Mouse (Mus musculus) kidney, embryonic 15.5 days (tissue): ENCODE results near the gene Ugt1a2. TPM values are rescaled to one million over a fixed set of nuclear protein-coding genes. Genes with fewer than 3 reads are reported as not detected.

Experiments used
- ATAC-seq: fragments of 200-750 bp; cut with Nextera tagmentation; replicated peaks from 2 replicates; pipeline ENCODE4 v1.8.0; 2017; ENCODE audit warnings: moderate TSS enrichment; ENCODE audit not compliant: low FRiP score
- H3K27ac ChIP-seq: fragments of 300-500 bp; sonication (generic); 2 replicates; pipeline ENCODE4 v1.5.1; 2015; ENCODE audit warnings: mild to moderate bottlenecking, inconsistent platforms
- H3K27me3 ChIP-seq: fragments of 300-500 bp; sonication (generic); 2 replicates; pipeline ENCODE4 v1.6.1; 2015; ENCODE audit warnings: inconsistent platforms
- H3K36me3 ChIP-seq: fragments of 300-500 bp; sonication (generic); 2 replicates; pipeline ENCODE4 v1.6.1; 2015; ENCODE audit warnings: inconsistent platforms
- H3K4me1 ChIP-seq: fragments of 300-500 bp; sonication (generic); 2 replicates; pipeline ENCODE4 v1.6.1; 2015; ENCODE audit warnings: inconsistent platforms
- H3K4me2 ChIP-seq: fragments of 300-500 bp; sonication (generic); 2 replicates; pipeline ENCODE4 v1.6.1; 2015; ENCODE audit warnings: moderate library complexity, mild to moderate bottlenecking, inconsistent platforms
- H3K4me3 ChIP-seq: fragments of 300-500 bp; sonication (generic); replicated peaks from 2 replicates; pipeline ENCODE4 v1.5.1; 2015; ENCODE audit warnings: mild to moderate bottlenecking, inconsistent platforms
- H3K9ac ChIP-seq: fragments of 300-500 bp; sonication (generic); 2 replicates; pipeline ENCODE4 v1.6.1; 2015; ENCODE audit warnings: mild to moderate bottlenecking, inconsistent platforms
- H3K9me3 ChIP-seq: fragments of 300-500 bp; sonication (generic); replicated peaks from 2 replicates; pipeline ENCODE4 v1.6.1; 2016; ENCODE audit warnings: inconsistent platforms
- WGBS: fragments of 180-500 bp; shearing (Covaris S2); methylation state at CpG from one replicate; pipeline ENCODE4 v1.1.7; 2015; ENCODE audit warnings: mixed read lengths; 5-methylcytosine and 5-hydroxymethylcytosine counted together
- polyA plus RNA-seq: library from polyadenylated mRNA; unstranded; fragments of >200 nt; fragmentation: Nextera tagmentation; extraction: Ambion mirVana; gene quantifications from 2 replicates; pipeline ENCODE4 v1.2.1, GENCODE M21; 2015

Gene Ugt1a2
- polyA plus RNA-seq, 1 experiment from 2014 or later: 28.9 TPM

- no peak within 1 kb of the TSS for H3K4me2 ChIP-seq
- no peak within 1 kb of the TSS for H3K9ac ChIP-seq
- H3K36me3 ChIP-seq: no peaks in the 10 kb centered on the region
- no peaks in the 10 kb centered on the region for H3K4me1 ChIP-seq
- H3K27me3 ChIP-seq: no peaks in the 10 kb centered on the region
- no peak within 1 kb of the TSS for H3K4me3 ChIP-seq
- H3K9me3 ChIP-seq: peaks cover 50% of the 10 kb centered on the region
- peak; percentile 34; the same call in 1 of the 2 replicates for ATAC-seq
- H3K27ac ChIP-seq: no peak within 1 kb of the TSS
- WGBS: 69% methylated on average over 8 of the region's 8 CpGs
These were observed 11.4 kb downstream of the Ugt1a2 start, which contains the start of gene Ugt1a1 for GRCm38 (mm10) chr1:88211812-88212211. Gene Ugt1a1 (plus strand): TSS chr1:88211959.

GRCm38 (mm10) chr1:88212341-88213045 is 12.1 kb downstream of the Ugt1a2 start:
- Histone ChIP-seq H3K4me3 (no peak overlapping the region), H3K36me3 (no peaks in the 10 kb centered on the region), H3K27me3 (no peaks in the 10 kb centered on the region), H3K9ac (no peak overlapping the region), H3K9me3 (peaks cover 57% of the 10 kb centered on the region), H3K27ac (no peak overlapping the region), H3K4me2 (no peak overlapping the region), H3K4me1 (no peaks in the 10 kb centered on the region)
- 61% methylated on average over 8 of the region's 8 CpGs for WGBS
- peak; percentile 19; the same call in 1 of the 2 replicates for ATAC-seq

DNA sequence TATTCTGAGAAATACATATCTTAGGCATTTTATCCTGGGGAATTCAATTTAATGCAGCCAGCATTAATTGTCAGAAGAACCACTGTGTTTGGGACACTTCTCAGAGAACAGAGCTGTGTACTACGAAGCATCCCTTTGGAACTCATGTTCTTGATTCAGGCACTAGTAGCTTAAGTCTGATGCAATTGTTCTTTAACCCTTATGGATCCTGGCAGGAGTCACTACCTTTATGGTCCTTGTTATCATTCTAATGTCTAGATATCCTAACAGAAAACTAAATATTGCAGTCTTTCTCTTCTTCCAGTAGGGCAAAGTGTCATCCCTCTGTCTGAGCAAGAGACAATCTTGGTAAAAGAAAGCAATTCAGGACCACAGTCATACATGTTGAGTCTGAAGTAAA is 12.7 kb downstream of the Ugt1a2 start:
- H3K9ac ChIP-seq: no peak overlapping the region
- H3K27ac ChIP-seq: no peak overlapping the region
- no peak overlapping the region for H3K4me3 ChIP-seq
- no peaks in the 10 kb centered on the region for H3K36me3 ChIP-seq
- ATAC-seq: no peak
- H3K9me3 ChIP-seq: peaks cover 59% of the 10 kb centered on the region
- no peaks in the 10 kb centered on the region for H3K27me3 ChIP-seq
- no peak overlapping the region for H3K4me2 ChIP-seq
- 81% methylated on average over 1 of the region's 1 CpGs for WGBS
- H3K4me1 ChIP-seq: no peaks in the 10 kb centered on the region

GRCm38 (mm10) chr1:88213766-88214461 is 13.5 kb downstream of the Ugt1a2 start:
- no peaks in the 10 kb centered on the region for H3K36me3 ChIP-seq
- no peaks in the 10 kb centered on the region for H3K27me3 ChIP-seq
- 76% methylated on average over 2 of the region's 2 CpGs for WGBS
- H3K9ac ChIP-seq: no peak overlapping the region
- no peak for ATAC-seq
- H3K9me3 ChIP-seq: peaks cover 59% of the 10 kb centered on the region
- H3K27ac ChIP-seq: no peak overlapping the region
- no peak overlapping the region for H3K4me2 ChIP-seq
- no peak overlapping the region for H3K4me3 ChIP-seq
- no peaks in the 10 kb centered on the region for H3K4me1 ChIP-seq

GRCm38 (mm10) chr1:88214462-88214952 is 14.1 kb downstream of the Ugt1a2 start:
- Histone ChIP-seq H3K4me1 (no peaks in the 10 kb centered on the region), H3K4me3 (no peak overlapping the region), H3K9ac (no peak overlapping the region), H3K4me2 (no peak overlapping the region), H3K36me3 (no peaks in the 10 kb centered on the region), H3K27me3 (no peaks in the 10 kb centered on the region), H3K9me3 (peaks cover 59% of the 10 kb centered on the region), H3K27ac (no peak overlapping the region)
- 79% methylated on average over 2 of the region's 2 CpGs for WGBS
- ATAC-seq: no peak

DNA sequence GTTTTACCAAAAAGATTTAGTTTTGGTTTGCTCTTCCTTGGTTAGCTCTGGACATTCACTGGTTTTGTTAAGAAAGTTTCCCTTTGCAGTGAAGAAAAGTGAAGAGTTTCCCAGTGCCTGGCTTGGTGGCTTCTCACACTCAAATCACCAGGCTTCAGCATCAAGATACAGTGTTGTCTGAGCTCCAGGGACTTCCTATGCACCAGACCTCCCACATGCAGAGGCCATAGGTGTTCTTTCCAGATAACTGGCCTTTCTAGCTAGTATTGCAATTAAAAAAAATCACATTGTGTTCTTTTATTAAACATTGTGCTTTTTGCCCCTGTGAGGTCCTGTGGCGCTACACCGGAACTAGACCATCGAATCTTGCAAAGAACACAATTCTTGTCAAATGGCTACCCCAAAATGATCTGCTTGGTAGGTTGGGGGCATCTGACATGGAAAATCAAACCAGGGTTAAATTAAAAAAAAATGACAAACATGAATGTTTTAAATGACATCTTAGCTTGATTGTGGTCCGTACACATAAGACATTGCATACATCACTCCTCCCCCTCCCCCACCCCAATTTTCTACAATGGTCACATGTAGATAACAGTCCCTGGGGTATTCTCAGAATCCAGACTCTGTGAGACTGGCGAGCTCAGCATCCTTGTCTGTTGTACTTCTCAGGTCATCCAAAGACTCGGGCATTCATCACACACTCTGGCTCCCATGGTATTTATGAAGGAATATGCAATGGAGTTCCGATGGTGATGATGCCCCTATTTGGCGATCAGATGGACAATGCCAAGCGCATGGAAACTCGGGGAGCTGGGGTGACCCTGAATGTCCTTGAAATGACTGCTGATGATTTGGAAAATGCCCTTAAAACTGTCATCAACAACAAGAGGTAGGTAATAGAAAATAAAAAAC is 15.3 kb downstream of the Ugt1a2 start:
- 73% methylated on average over 10 of the region's 10 CpGs for WGBS

GRCm38 (mm10) chr1:88216551-88216950 is 16.1 kb downstream of the Ugt1a2 start:
- Histone ChIP-seq H3K4me2 (no peak overlapping the region), H3K4me1 (no peaks in the 10 kb centered on the region), H3K27ac (no peak overlapping the region), H3K9me3 (peaks cover 56% of the 10 kb centered on the region), H3K9ac (no peak overlapping the region), H3K27me3 (no peaks in the 10 kb centered on the region), H3K4me3 (no peak overlapping the region), H3K36me3 (no peaks in the 10 kb centered on the region)
- ATAC-seq: no peak
- WGBS: 58% methylated on average over 2 of the region's 2 CpGs

More for the DNA sequence above, 15.3 kb downstream of the Ugt1a2 start:
- ATAC-seq: 0 out of 2 replicates have a peak, but pooled peaks have one; percentile 2
- Histone ChIP-seq H3K9me3 (peaks cover 59% of the 10 kb centered on the region), H3K4me2 (no peak overlapping the region), H3K36me3 (no peaks in the 10 kb centered on the region), H3K9ac (no peak overlapping the region), H3K4me1 (no peaks in the 10 kb centered on the region), H3K27me3 (no peaks in the 10 kb centered on the region), H3K27ac (no peak overlapping the region), H3K4me3 (no peak overlapping the region)

DNA sequence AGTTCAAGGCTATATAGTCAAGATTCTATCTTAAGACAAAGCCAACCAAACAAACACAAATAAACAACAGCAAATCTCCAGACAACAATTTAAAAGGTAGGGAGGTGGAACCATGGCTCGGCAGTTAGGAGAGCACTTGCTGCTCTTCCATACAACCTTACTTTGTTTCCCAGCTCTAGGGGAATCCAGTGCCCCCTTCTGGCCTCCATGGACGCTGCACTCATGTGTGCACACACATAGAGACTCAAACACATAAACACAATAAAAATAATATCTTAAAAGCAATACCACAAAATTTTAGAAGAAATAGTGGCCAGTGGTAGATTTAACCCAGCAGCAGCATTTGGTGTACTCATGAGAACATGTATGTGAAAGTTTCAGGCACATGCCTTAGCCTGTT is 16.7 kb downstream of the Ugt1a2 start:
- no peak overlapping the region for H3K4me3 ChIP-seq
- no peaks in the 10 kb centered on the region for H3K4me1 ChIP-seq
- H3K4me2 ChIP-seq: no peak overlapping the region
- no peak overlapping the region for H3K27ac ChIP-seq
- no peak overlapping the region for H3K9ac ChIP-seq
- peaks cover 50% of the 10 kb centered on the region for H3K9me3 ChIP-seq
- ATAC-seq: no peak
- no peaks in the 10 kb centered on the region for H3K27me3 ChIP-seq
- H3K36me3 ChIP-seq: no peaks in the 10 kb centered on the region
- WGBS: 64% methylated on average over 2 of the region's 2 CpGs

- Histone ChIP-seq H3K27me3 (no peaks in the 10 kb centered on the region), H3K9me3 (peaks cover 46% of the 10 kb centered on the region), H3K36me3 (no peaks in the 10 kb centered on the region), H3K4me2 (no peak overlapping the region), H3K4me3 (no peak overlapping the region), H3K9ac (no peak overlapping the region), H3K27ac (no peak overlapping the region), H3K4me1 (no peaks in the 10 kb centered on the region)
- 39% methylated on average over 3 of the region's 3 CpGs for WGBS
- ATAC-seq: no peak
These were observed 17.2 kb downstream of the Ugt1a2 start for GRCm38 (mm10) chr1:88217576-88217975.

GRCm38 (mm10) chr1:88218051-88218450 is 17.6 kb downstream of the Ugt1a2 start:
- 75% methylated on average over 9 of the region's 9 CpGs for WGBS
- Histone ChIP-seq H3K4me3 (no peak overlapping the region), H3K27ac (no peak overlapping the region), H3K36me3 (no peaks in the 10 kb centered on the region), H3K27me3 (no peaks in the 10 kb centered on the region), H3K4me2 (no peak overlapping the region), H3K4me1 (no peaks in the 10 kb centered on the region), H3K9me3 (peaks cover 41% of the 10 kb centered on the region), H3K9ac (no peak overlapping the region)
- ATAC-seq: no peak

DNA sequence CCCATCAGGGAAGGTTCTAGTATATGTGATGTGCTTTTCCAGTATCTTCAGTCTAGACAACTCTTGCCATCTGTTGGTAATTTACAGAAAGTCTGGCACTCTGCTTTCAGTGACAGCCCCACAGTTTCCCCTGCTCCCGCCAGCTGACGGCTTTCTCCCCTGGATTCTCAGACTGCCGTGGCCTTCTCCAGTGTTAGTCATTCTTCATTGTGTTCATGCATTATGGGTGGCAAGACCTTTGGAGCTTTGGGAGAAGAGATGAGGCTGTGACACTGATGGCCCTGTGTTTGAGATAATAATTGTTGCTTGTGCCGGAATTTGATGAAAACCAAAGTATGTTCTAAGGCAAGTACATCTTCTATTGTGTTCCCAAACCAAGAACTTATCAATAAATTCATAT is 18.2 kb downstream of the Ugt1a2 start:
- Histone ChIP-seq H3K36me3 (no peaks in the 10 kb centered on the region), H3K4me3 (no peak overlapping the region), H3K9ac (no peak overlapping the region), H3K9me3 (peaks cover 36% of the 10 kb centered on the region), H3K4me2 (no peak overlapping the region), H3K27ac (no peak overlapping the region), H3K4me1 (no peaks in the 10 kb centered on the region), H3K27me3 (no peaks in the 10 kb centered on the region)
- ATAC-seq: no peak
- WGBS: 52% methylated on average over 4 of the region's 4 CpGs
